ENCODE assay signal across 24 mouse cellular contexts in genomic region chr19:46165950-46166349, GRCm38 (mm10). TPM values are rescaled to one million over a fixed set of nuclear protein-coding genes. Genes with fewer than 3 reads are reported as not detected.
A peak's percentile ranks its signal among the peaks of the same experiment; 100 is the strongest.
DNase-seq lines count a peak whose midpoint lies in the region; ATAC-seq and TF ChIP-seq lines count a peak whose summit lies in the region.
"Had no signal": no experiment of that assay in that cellular context is flagged by ENCODE, and none has a peak within 500 bp of the region (broad histone marks: within the 10 kb centered on the region; RNA-seq: fewer than 3 reads in every experiment).

No protein-coding gene starts in this region.

- H3K9ac ChIP-seq in heart, embryonic 12.5 days, result no peak overlapping the region

- TF ChIP-seq POLR2A in myocyte (IDR thresholded peaks at IDR 0.05; ENCODE audit: insufficient read length, low read depth), result no peak

- peaks cover 52% of the 10 kb centered on the region for H3K36me3 ChIP-seq in heart, embryonic 12.5 days
- peaks cover 35% of the 10 kb centered on the region for H3K36me3 ChIP-seq in C2C12 (ENCODE audit: control insufficient read depth, insufficient read depth)
- H3K36me3 ChIP-seq in myocyte (ENCODE audit: control insufficient read depth, insufficient read depth), result peaks cover 32% of the 10 kb centered on the region

- no peak overlapping the region for H3K27ac ChIP-seq in heart, embryonic 12.5 days (ENCODE audit: poor library complexity, severe bottlenecking)

- DNase-seq in heart, adult 11 months, result peak; percentile 6
- no peak for DNase-seq in ovary, postnatal 14 days (ENCODE audit: low spot score)
- DNase-seq in left cerebral cortex, postnatal 36 days (ENCODE audit: low spot score in 2 of 2), result no peak
- DNase-seq: adrenal gland, adult 2 months; adrenal gland, adult 8-10 months; adrenal gland, postnatal 10 days; adrenal gland, postnatal 14 days; adrenal gland, postnatal 25 days; adrenal gland, postnatal 36 days; B cell, adult 2 months; cerebellum, adult 11 months; cerebellum, adult 11-12 months; cerebellum, adult 18-20 months; cerebellum, adult 2 months had no signal

- TF ChIP-seq CTCF in C2C12 (IDR thresholded peaks at IDR 0.05; ENCODE audit: control insufficient read depth, insufficient read depth, insufficient read length), result no peak

- intact Hi-C loops in left cerebral cortex, postnatal 36 days (cut with DNase I), result no loop called here

- H3K4me1 ChIP-seq in heart, embryonic 12.5 days (replicated peaks), result no peaks in the 10 kb centered on the region

- H3K4me3 ChIP-seq in heart, embryonic 12.5 days, result no peak overlapping the region
- H3K4me3 ChIP-seq in C2C12 (ENCODE audit: insufficient read depth, poor library complexity, severe bottlenecking) (no peak overlapping the region), myocyte (no peak overlapping the region)

- no peaks in the 10 kb centered on the region for H3K9me3 ChIP-seq in heart, embryonic 12.5 days (replicated peaks)
- H3K9me3 ChIP-seq: G1E had no signal

- peaks cover 7% of the 10 kb centered on the region for H3K79me3 ChIP-seq in C2C12 (ENCODE audit: low read depth)

- 90% methylated on average over 3 of the region's 3 CpGs for WGBS in heart, embryonic 12.5 days

- no peak for ATAC-seq in heart, embryonic 12.5 days (ENCODE audit: insufficient number of reproducible peaks, low FRiP score)
- ATAC-seq: activated CD4-positive, CD25-positive, alpha-beta regulatory T cell, adult 4 months; CD4-positive, CD25-positive, alpha-beta regulatory T cell, adult 4 months; Patski had no signal

- no peaks in the 10 kb centered on the region for H3K27me3 ChIP-seq in heart, embryonic 12.5 days (replicated peaks)
- H3K27me3 ChIP-seq in C2C12 (ENCODE audit: control insufficient read depth, insufficient read depth, insufficient read length) (no peaks in the 10 kb centered on the region), myocyte (ENCODE audit: control insufficient read depth, insufficient read depth, insufficient read length) (no peaks in the 10 kb centered on the region)
- H3K27me3 ChIP-seq: CH12.LX, Patski had no signal

- H3K4me2 ChIP-seq in heart, embryonic 12.5 days, result no peak overlapping the region
- H3K4me2 ChIP-seq in myocyte (ENCODE audit: low read depth), result no peak overlapping the region

- H3ac ChIP-seq in C2C12 (ENCODE audit: control insufficient read depth, insufficient read length, low read depth) (no peak overlapping the region), myocyte (ENCODE audit: control insufficient read depth, insufficient read length) (no peak overlapping the region)

- H3K79me2 ChIP-seq in C2C12 (ENCODE audit: control insufficient read depth, insufficient read depth) (peaks cover 21% of the 10 kb centered on the region), myocyte (ENCODE audit: control insufficient read depth, insufficient read depth) (peaks cover 30% of the 10 kb centered on the region)

TF ChIP-seq in C2C12, 6 proteins besides CTCF, POLR2A, EP300 and RAD21:
- TF ChIP-seq FOSL1 (IDR thresholded peaks at IDR 0.05; ENCODE audit: insufficient read depth, low read length, poor library complexity, severe bottlenecking) (no peak), MYOG (IDR thresholded peaks at IDR 0.05; ENCODE audit: control insufficient read depth, extremely low read depth, insufficient read length) (no peak), MYOD1 (IDR thresholded peaks at IDR 0.05; ENCODE audit: control insufficient read depth, insufficient read length, low read depth) (peak; percentile 35), CEBPB (IDR thresholded peaks at IDR 0.05; ENCODE audit: low read depth) (no peak)
TF ChIP-seq in C2C12: peak in this region for 1.

TF ChIP-seq in myocyte, 11 proteins besides CTCF, POLR2A, EP300 and RAD21:
- TF ChIP-seq TCF12 (IDR thresholded peaks at IDR 0.05; ENCODE audit: insufficient read depth, poor library complexity, severe bottlenecking) (no peak), MYOD1 (IDR thresholded peaks at IDR 0.05; ENCODE audit: control insufficient read depth in 1 of 3, insufficient read length in 2 of 3, low read depth in 2 of 3) (peak in 2 of 3 experiments; percentile 65 to 91), MAX (IDR thresholded peaks at IDR 0.05; ENCODE audit: low read depth) (no peak), POLR2AphosphoS2 (IDR thresholded peaks at IDR 0.05; ENCODE audit: insufficient read length, low read depth) (no peak), USF1 (IDR thresholded peaks at IDR 0.05; ENCODE audit: low read depth) (no peak), MYOG (IDR thresholded peaks at IDR 0.05; ENCODE audit: control insufficient read depth in 1 of 3, insufficient read depth in 1 of 3, insufficient read length in 2 of 3, low read depth in 2 of 3) (no peak)
TF ChIP-seq in myocyte: peak in this region for 1.

RNA-seq across cellular contexts. Expression of gene Gbf1, which starts 13.6 kb away (rescaled TPM):
- 53.5 and 54.1 TPM in 2 replicates for polyA plus RNA-seq in heart, embryonic 12.5 days (2016; fragmentation: Nextera tagmentation; extraction: Ambion mirVana)
- polyA plus RNA-seq in C2C12 (2012; fragmentation: generic; extraction: Trizol) (40.8 TPM), myocyte (2012; fragmentation: generic; extraction: Trizol) (61.8 TPM)
- total RNA-seq in left cerebral cortex, postnatal 36 days (2021), result 10 to 100 TPM; 91.1 to 99.0 TPM

RNA-seq across cellular contexts. Expression of gene Pitx3, which starts 17.8 kb away (rescaled TPM):
- polyA plus RNA-seq in heart, embryonic 12.5 days (2016; fragmentation: Nextera tagmentation; extraction: Ambion mirVana), result 1.0 and 2.2 TPM in 2 replicates
- 8.3 TPM for polyA plus RNA-seq in C2C12 (2012; fragmentation: generic; extraction: Trizol)
- 9.3 TPM for polyA plus RNA-seq in myocyte (2012; fragmentation: generic; extraction: Trizol)
- total RNA-seq in left cerebral cortex, postnatal 36 days (2021), result not detected
- total RNA-seq: adrenal gland, adult 18-20 months; adrenal gland, adult 2 months; adrenal gland, postnatal 14 days; adrenal gland, postnatal 25 days; CH12.LX; G1E had no signal
- polyA plus RNA-seq: activated CD4-positive, CD25-positive, alpha-beta regulatory T cell, adult 4 months; adrenal gland, adult 2 months; CD4-positive, CD25-positive, alpha-beta regulatory T cell, adult 4 months; G1E; Patski had no signal

RNA-seq across cellular contexts. Expression of gene Elovl3, which starts 34.3 kb away (rescaled TPM):
- polyA plus RNA-seq in heart, embryonic 12.5 days (2016; fragmentation: Nextera tagmentation; extraction: Ambion mirVana), result not detected in 2 replicates
- polyA plus RNA-seq in C2C12 (2012; fragmentation: generic; extraction: Trizol), result 0.37 TPM
- 0.50 TPM for polyA plus RNA-seq in myocyte (2012; fragmentation: generic; extraction: Trizol)
- not detected for total RNA-seq in left cerebral cortex, postnatal 36 days (2021)
- total RNA-seq: CH12.LX, G1E had no signal
- polyA plus RNA-seq: activated CD4-positive, CD25-positive, alpha-beta regulatory T cell, adult 4 months; brain, embryonic 14.5 days; CD4-positive, CD25-positive, alpha-beta regulatory T cell, adult 4 months; cerebellum, adult 2 months; G1E; Patski had no signal
